In the genomic region with DNA sequence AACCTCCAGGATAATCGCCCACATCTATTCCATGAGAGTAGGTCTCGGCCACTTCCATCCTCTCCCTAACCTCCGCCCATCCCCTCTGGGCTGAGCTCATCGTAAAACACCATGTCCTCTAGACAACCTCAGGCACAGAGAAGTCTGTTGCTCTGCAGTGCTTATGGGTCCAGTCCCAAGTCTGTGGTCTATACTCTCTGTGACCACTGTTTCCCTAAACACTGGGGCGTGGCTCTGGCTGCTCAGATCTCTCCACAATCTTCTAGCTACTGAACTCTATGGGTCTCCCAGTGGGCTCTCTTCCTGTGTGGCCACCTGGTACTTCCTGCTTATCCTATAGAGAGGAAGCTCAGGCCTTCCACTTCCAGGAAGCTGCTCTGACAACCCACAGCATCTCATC, we compare ENCODE assay signal across 19 mouse cellular contexts. TPM values are rescaled to one million over a fixed set of nuclear protein-coding genes. Genes with fewer than 3 reads are reported as not detected.
"Had no signal": no experiment of that assay in that cellular context is flagged by ENCODE, and none has a peak within 500 bp of the region (broad histone marks: within the 10 kb centered on the region; RNA-seq: fewer than 3 reads in every experiment).

No protein-coding gene starts in this region.

- H3K27me3 ChIP-seq: intestine, embryonic 15.5 days; limb, embryonic 13.5 days; midbrain, embryonic 15.5 days had no signal

- ATAC-seq: intestine, embryonic 15.5 days; lung, postnatal 0 days; midbrain, embryonic 15.5 days had no signal

- H3K27ac ChIP-seq: intestine, embryonic 15.5 days; limb, embryonic 13.5 days; liver, embryonic 14.5 days; midbrain, embryonic 15.5 days had no signal

- DNase-seq: kidney, adult 18-20 months; kidney, postnatal 14 days; left cerebral cortex, postnatal 4 days; lung, adult 2 months; lung, postnatal 36 days; retina, postnatal 1 day; right cerebral cortex, postnatal 4 days; thymus, postnatal 14 days had no signal

- H3K4me3 ChIP-seq: intestine, embryonic 15.5 days; limb, embryonic 13.5 days; megakaryocyte, embryonic 14.5 days; midbrain, embryonic 15.5 days had no signal

- H3K9ac ChIP-seq: intestine, embryonic 15.5 days; limb, embryonic 13.5 days; liver, embryonic 14.5 days; midbrain, embryonic 15.5 days had no signal

- H3K4me2 ChIP-seq: intestine, embryonic 15.5 days; limb, embryonic 13.5 days; midbrain, embryonic 11.5 days; midbrain, embryonic 15.5 days had no signal

- H3K9me3 ChIP-seq: intestine, embryonic 15.5 days; limb, embryonic 13.5 days; megakaryocyte, embryonic 14.5 days; midbrain, embryonic 15.5 days had no signal

- H3K36me3 ChIP-seq: intestine, embryonic 15.5 days; limb, embryonic 13.5 days; midbrain, embryonic 15.5 days had no signal

RNA-seq across cellular contexts. Expression of gene Spata32, which starts 35.4 kb away (rescaled TPM):
- total RNA-seq: liver, adult 2 months had no signal
- polyA plus RNA-seq: intestine, embryonic 15.5 days; kidney, embryonic 14.5 days; large intestine, adult 2 months; limb, embryonic 13.5 days; liver, adult 2 months; liver, embryonic 14.5 days; lung, adult 2 months; lung, postnatal 0 days; midbrain, embryonic 11.5 days; neural tube, embryonic 11.5 days had no signal

RNA-seq across cellular contexts. Expression of gene 1700023F06Rik, which starts 45.2 kb away (rescaled TPM):
- total RNA-seq: liver, adult 2 months had no signal
- polyA plus RNA-seq: liver, adult 2 months; liver, embryonic 14.5 days; neural tube, embryonic 11.5 days had no signal
